Mouse (Mus musculus) heart, embryonic 10.5 days (tissue): ENCODE results near the gene Paqr9. TPM values are rescaled to one million over a fixed set of nuclear protein-coding genes. Genes with fewer than 3 reads are reported as not detected.

Source experiments
- DNase-seq: peaks from one replicate; pipeline ENCODE4 v3.0.0-alpha.2; 2017; ENCODE audit warnings: low spot score
- H3K27ac ChIP-seq: fragments of 300-500 bp; sonication (generic); 2 replicates; pipeline ENCODE4 v1.5.1; 2016; ENCODE audit warnings: mild to moderate bottlenecking
- H3K27me3 ChIP-seq: fragments of 300-500 bp; sonication (generic); 2 replicates; pipeline ENCODE4 v1.6.1; 2016; ENCODE audit warnings: mild to moderate bottlenecking; ENCODE audit not compliant: poor library complexity, insufficient read depth, severe bottlenecking
- H3K36me3 ChIP-seq: fragments of 300-500 bp; sonication (generic); 2 replicates; pipeline ENCODE4 v1.6.1; 2016; ENCODE audit warnings: mild to moderate bottlenecking, moderate library complexity
- H3K4me1 ChIP-seq: fragments of 300-500 bp; sonication (generic); 2 replicates; pipeline ENCODE4 v1.6.1; 2016; ENCODE audit warnings: mild to moderate bottlenecking
- H3K4me3 ChIP-seq: fragments of 300-500 bp; sonication (generic); 2 replicates; pipeline ENCODE4 v1.5.1; 2016; ENCODE audit warnings: mild to moderate bottlenecking, moderate library complexity
- H3K9me3 ChIP-seq: fragments of 300-500 bp; sonication (generic); 2 replicates; pipeline ENCODE4 v1.6.1; 2016; ENCODE audit warnings: mild to moderate bottlenecking, moderate library complexity
- WGBS: fragments of 180-500 bp; shearing (Covaris S2); methylation state at CpG from one replicate; pipeline ENCODE4 v1.1.7; 2016; 5-methylcytosine and 5-hydroxymethylcytosine counted together
- polyA plus RNA-seq: library from polyadenylated mRNA; unstranded; fragments of >200 nt; fragmentation: Nextera tagmentation; extraction: Ambion mirVana; gene quantifications from 2 replicates; pipeline ENCODE4 v1.2.1, GENCODE M21; 2016

The Paqr9 gene
- polyA plus RNA-seq, 1 experiment from 2014 or later, result 3.3 TPM

DNA sequence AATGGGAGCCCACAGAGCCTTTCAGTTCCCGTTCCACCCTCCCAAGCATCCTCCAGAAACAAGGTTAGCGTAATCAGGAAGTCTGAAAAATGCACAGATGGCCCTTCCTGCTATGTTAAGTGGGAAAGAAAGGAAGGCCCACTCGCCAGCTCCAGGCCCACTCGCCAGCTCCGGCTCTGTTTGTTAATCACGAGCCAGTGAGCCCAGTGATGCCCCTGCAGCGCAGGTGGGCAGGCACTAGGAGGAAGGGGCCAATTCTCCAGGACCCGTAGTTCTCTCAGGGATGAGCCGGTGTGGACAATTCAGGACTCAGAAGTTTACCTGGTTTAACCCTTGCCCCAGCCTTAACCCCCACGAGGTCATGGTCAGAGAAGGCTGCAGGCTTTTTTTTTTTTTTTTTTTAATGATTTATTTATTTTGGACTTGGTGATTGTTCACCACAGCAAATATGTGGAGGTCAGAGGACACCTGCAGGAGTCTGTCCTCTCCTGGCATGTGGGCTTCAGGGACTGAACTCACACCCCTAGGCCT lies 7.2 kb upstream of the Paqr9 start:
- peak overlapping the region; percentile 36; the same call in 1 of the 2 replicates for H3K27ac ChIP-seq
- 79% methylated on average over 10 of the region's 10 CpGs for WGBS
- H3K36me3 ChIP-seq, result no peaks in the 10 kb centered on the region
- H3K4me3 ChIP-seq, result no peak overlapping the region
- peaks cover 22% of the 10 kb centered on the region for H3K4me1 ChIP-seq
- DNase-seq, result no peak
- H3K27me3 ChIP-seq, result peaks cover 33% of the 10 kb centered on the region
- H3K9me3 ChIP-seq, result no peaks in the 10 kb centered on the region

DNA sequence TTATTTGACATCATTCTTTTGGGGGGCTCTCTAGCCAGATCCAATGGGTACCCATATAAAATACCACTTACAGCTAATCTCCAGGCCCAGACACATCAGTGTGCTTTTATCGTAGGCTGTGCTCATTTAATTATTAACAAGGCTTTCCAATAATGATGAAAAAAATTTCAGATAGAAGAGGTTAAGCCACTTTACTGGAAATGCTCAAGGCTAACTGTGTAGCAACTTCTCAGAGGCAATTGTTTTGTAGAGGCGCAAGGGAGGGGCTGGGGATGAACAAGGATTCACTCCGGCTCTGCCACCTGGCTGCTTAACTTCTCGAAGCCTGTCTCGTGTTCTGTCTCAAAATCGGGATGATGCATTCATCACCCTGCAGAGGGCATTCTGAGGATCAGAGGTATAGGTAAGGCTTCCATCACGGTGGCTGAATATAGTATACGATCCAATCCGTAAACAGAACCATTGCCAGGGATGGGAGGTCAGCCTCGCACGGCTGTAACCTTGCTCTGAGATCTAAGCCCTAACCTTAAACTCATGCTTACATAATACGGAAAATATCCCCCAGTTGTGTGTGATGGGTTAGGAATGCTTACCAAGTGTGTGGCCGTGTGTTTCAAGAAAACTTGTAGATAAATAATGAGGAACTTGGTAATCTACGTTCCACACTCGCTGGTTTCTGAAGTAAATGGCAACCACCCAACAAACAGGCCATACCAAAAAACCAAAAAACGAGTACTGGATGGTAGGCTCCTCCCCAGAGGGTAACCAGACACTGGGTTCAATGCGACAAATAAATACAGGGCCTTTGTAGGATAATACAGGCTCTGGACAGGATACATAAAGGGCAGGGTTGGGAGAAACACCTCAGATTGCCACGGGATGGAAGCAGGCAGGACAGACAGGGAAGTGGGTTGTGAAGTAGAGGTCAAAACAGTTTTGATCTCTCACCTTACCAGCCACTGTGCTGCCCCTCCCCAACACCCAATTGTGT lies 4.9 kb upstream of the Paqr9 start:
- Histone ChIP-seq H3K9me3 (no peaks in the 10 kb centered on the region), H3K36me3 (no peaks in the 10 kb centered on the region), H3K27ac (no peak overlapping the region), H3K4me3 (no peak overlapping the region), H3K4me1 (peaks cover 29% of the 10 kb centered on the region), H3K27me3 (peaks cover 56% of the 10 kb centered on the region)
- no peak for DNase-seq
- 79% methylated on average over 18 of the region's 18 CpGs for WGBS

DNA sequence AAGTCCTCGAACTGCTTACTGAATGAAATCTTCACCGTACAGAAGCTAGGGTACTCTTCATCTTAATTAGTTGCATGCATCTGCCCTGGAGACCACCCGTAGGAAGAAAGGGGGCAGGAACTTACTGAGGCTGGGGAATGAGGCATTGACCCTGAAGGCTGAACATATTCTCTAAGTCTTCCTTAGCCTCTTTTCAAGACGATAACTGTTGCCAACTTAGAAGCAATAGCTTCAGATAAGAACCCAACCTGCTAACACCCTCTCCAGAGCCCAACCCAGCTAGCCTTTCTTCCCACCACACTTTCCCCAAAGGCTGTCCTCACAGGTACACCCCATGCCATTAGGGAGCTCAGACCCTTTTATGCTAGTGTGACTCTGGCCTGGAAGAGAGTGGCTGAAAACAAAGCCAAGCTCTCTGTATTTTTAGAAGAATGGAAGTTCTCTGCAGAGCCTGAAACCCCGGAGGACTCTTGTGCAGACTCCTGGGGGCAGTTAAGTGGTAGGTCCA lies 4.2 kb upstream of the Paqr9 start:
- H3K9me3 ChIP-seq, result no peaks in the 10 kb centered on the region
- no peak for DNase-seq
- no peak overlapping the region for H3K4me3 ChIP-seq
- H3K36me3 ChIP-seq, result no peaks in the 10 kb centered on the region
- no peak overlapping the region for H3K27ac ChIP-seq
- peaks cover 29% of the 10 kb centered on the region for H3K4me1 ChIP-seq
- 64% methylated on average over 5 of the region's 5 CpGs for WGBS
- H3K27me3 ChIP-seq, result peaks cover 64% of the 10 kb centered on the region

DNA sequence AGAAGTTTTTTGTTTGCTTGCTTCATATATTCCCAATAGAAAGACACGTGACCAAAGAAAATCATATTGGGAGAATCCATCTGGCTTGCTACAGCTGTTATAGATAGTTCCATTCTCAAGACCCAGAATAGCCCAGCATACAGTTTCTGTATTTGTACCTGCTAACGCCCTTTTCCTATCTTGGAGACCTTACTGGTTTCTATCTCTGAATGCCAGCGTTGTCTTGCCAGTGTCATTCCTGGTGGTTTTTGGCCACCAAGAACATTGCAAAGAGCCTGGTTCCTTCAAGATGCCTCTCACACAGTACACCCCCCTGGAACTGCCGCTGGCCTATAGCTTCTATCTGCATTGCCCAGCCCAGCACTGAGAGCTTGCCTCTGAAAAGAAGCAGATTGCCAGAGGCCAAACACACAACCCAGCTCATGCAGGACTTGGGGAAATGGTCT lies 3.4 kb upstream of the Paqr9 start:
- H3K4me1 ChIP-seq, result peaks cover 27% of the 10 kb centered on the region
- no peak overlapping the region for H3K27ac ChIP-seq
- no peaks in the 10 kb centered on the region for H3K9me3 ChIP-seq
- peaks cover 72% of the 10 kb centered on the region for H3K27me3 ChIP-seq
- H3K36me3 ChIP-seq, result no peaks in the 10 kb centered on the region
- DNase-seq, result no peak
- no peak overlapping the region for H3K4me3 ChIP-seq
- WGBS, result 73% methylated on average over 4 of the region's 4 CpGs

DNA sequence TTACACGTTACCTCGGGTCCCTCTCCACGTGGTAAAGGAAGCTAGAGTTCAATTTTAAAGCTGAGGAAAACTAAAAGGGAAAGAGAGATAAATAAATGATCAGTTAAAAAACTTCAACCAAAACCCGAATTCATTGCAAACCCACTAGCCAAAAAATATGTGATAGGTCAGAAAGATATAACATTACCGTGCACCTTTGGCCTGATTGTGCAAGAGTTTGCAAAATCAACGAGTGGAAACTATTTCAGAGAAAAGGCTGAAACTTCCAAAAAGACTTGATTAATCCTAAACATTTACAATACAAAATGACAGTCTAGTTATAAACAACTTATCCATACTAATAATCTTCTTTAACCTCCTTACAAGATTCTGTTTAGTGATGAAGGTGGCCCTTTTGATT lies 1.7 kb upstream of the Paqr9 start:
- no peak overlapping the region for H3K4me3 ChIP-seq
- WGBS, result 60% methylated on average over 6 of the region's 6 CpGs
- peaks cover 18% of the 10 kb centered on the region for H3K4me1 ChIP-seq
- no peak for DNase-seq
- H3K27ac ChIP-seq, result no peak overlapping the region
- no peaks in the 10 kb centered on the region for H3K9me3 ChIP-seq
- H3K36me3 ChIP-seq, result no peaks in the 10 kb centered on the region
- H3K27me3 ChIP-seq, result peaks cover 87% of the 10 kb centered on the region

DNA sequence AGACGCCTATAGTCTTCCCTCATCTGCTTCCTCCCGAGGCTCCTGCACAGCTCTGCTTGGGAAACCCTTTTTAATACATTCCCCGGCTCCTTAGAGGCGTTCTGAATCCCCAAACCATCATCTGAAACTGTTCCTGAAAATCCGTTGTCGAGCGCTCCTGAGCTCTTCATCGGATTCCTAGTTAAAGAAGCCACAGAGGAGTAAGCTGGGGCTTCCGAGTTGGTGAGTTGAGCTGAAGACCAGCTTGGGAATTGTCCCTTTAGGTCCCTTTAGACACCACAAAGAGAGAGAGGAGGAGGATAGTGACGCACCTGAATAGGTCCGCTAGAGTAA lies 765 bp upstream of the Paqr9 start:
- H3K9me3 ChIP-seq, result no peaks in the 10 kb centered on the region
- no peak overlapping the region; the same call in 1 of the 2 replicates for H3K27ac ChIP-seq
- H3K27me3 ChIP-seq, result peaks cover 86% of the 10 kb centered on the region
- peaks cover 18% of the 10 kb centered on the region for H3K4me1 ChIP-seq
- no peaks in the 10 kb centered on the region for H3K36me3 ChIP-seq
- WGBS, result 13% methylated on average over 11 of the region's 11 CpGs
- peak; percentile 76 for DNase-seq
- peak overlapping the region; percentile 79 for H3K4me3 ChIP-seq

DNA sequence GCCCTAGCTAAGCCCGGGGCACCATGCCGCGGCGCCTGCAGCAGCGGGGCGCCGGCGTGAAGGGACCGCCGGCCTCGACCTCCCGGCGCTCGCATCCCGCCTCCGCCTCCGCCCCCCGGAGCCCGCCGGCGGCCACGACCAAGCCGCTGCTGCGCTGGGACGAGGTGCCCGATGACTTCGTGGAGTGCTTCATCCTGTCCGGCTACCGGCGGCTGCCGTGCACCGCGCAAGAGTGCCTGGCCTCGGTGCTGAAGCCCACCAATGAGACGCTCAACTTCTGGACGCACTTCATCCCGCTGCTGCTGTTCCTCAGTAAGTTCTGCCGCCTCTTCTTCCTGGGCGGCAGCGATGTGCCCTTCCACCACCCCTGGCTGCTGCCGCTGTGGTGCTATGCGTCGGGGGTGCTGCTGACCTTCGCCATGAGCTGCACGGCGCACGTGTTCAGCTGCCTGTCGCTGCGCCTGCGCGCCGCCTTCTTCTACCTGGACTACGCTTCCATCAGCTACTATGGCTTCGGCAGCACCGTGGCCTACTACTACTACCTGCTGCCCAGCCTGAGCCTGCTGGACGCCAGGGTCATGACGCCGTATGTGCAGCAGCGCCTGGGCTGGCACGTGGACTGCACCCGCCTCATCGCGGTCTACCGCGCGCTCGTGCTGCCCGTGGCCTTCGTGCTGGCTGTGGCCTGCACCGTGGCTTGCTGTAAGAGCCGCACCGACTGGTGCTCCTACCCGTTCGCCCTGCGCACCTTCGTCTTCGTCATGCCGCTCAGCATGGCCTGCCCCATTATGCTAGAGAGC lies 679 bp downstream of the Paqr9 start:
- Histone ChIP-seq H3K4me3 (peak overlapping the region; percentile 79), H3K4me1 (peaks cover 24% of the 10 kb centered on the region), H3K27me3 (peaks cover 75% of the 10 kb centered on the region), H3K36me3 (no peaks in the 10 kb centered on the region), H3K9me3 (no peaks in the 10 kb centered on the region), H3K27ac (peak overlapping the region; percentile 76)
- no peak for DNase-seq
- WGBS, result 13% methylated on average over 78 of the region's 78 CpGs

DNA sequence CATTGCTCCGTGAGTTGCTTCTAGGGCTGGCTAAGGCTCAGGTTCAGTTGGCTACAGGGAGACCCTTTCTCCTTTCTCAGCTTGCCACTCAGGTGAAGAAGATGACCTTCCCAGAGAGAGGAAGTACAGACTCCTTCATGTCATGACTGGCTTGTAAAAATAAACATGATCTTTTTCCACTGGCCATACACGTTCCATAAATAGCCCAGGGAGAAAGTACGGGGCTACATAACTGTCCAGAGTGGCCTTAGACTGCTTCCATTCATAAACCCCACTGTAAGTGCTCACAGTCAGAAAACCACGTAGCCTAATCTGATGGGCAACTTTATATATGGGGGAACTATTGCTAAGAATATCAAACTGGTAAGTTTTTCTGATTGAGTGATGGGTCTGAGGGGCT lies 4.6 kb downstream of the Paqr9 start:
- WGBS, result 46% methylated on average over 4 of the region's 4 CpGs
- peaks cover 39% of the 10 kb centered on the region for H3K27me3 ChIP-seq
- no peak overlapping the region for H3K4me3 ChIP-seq
- DNase-seq, result peak; percentile 39
- no peaks in the 10 kb centered on the region for H3K36me3 ChIP-seq
- H3K9me3 ChIP-seq, result no peaks in the 10 kb centered on the region
- no peak overlapping the region for H3K27ac ChIP-seq
- peaks cover 20% of the 10 kb centered on the region for H3K4me1 ChIP-seq

DNA sequence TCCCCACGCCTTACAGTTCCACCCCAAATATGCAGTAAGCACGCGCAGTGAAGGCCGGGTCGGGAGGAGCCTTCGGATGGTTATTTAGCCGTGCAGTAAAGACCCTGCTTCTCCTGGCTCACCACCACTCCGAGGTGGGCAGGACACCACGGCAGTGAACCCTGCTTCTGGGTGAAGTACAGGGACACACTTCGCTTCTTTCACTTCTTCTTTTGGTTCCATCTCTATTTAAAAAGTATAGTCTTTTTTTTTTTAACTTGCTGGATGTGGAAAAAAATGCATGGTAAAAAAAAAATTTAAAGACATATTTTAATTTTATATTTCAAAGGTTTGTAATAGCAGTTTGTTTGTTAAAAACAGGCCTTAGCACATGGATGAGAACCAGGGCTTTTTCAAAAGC lies 6.9 kb downstream of the Paqr9 start:
- peaks cover 8% of the 10 kb centered on the region; the same call in 1 of the 2 replicates for H3K4me1 ChIP-seq
- 86% methylated on average over 10 of the region's 10 CpGs for WGBS
- no peak overlapping the region for H3K27ac ChIP-seq
- peaks cover 15% of the 10 kb centered on the region for H3K27me3 ChIP-seq
- no peaks in the 10 kb centered on the region for H3K36me3 ChIP-seq
- DNase-seq, result no peak
- no peak overlapping the region for H3K4me3 ChIP-seq
- no peaks in the 10 kb centered on the region for H3K9me3 ChIP-seq

DNA sequence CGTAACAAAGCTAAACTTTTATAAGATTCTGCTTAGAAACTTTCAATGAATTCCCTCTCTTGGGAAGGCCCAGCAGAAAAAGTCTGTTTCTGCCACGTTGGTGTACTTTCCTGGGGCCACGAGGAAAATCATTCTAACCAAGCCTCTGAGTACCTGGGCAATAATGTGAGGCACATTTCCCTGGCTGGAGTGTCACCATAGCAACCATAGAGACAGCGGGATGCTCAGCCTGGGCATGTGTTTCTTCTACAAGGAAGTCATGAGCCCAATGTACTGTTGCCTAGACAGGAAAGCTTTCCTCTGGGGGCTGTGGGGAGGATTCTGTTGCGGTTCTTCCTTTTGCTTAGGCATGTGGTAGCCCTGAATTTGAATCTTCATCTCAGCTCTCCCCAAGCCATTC lies 7.5 kb downstream of the Paqr9 start:
- H3K27me3 ChIP-seq, result peaks cover 10% of the 10 kb centered on the region
- H3K36me3 ChIP-seq, result no peaks in the 10 kb centered on the region
- DNase-seq, result no peak
- H3K4me3 ChIP-seq, result no peak overlapping the region
- WGBS, result 70% methylated on average over 5 of the region's 5 CpGs
- peaks cover 8% of the 10 kb centered on the region; the same call in 1 of the 2 replicates for H3K4me1 ChIP-seq
- no peaks in the 10 kb centered on the region for H3K9me3 ChIP-seq
- H3K27ac ChIP-seq, result no peak overlapping the region

DNA sequence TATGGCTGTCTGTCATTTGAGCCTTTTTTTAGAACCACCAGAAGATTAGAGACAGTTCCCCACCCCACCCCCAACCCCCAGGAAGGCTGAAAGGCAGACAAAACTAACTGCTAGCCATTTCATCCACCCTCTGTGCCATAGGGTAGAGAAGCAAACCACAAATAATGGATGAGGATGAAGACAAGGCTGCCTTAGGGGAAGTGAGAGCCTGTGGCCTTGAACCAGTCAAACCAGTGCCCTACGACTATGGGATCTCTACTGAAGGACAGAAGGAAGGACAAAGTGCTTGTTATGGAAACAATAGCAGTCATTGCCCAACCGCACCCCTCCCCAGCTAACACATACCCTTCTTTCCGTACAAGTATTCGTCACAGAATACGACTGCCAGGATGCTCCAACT lies 9.8 kb downstream of the Paqr9 start:
- H3K4me3 ChIP-seq, result no peak overlapping the region
- no peaks in the 10 kb centered on the region for H3K9me3 ChIP-seq
- peaks cover 3% of the 10 kb centered on the region; the same call in 1 of the 2 replicates for H3K4me1 ChIP-seq
- WGBS, result 89% methylated on average over 5 of the region's 5 CpGs
- H3K27me3 ChIP-seq, result no peaks in the 10 kb centered on the region
- H3K36me3 ChIP-seq, result no peaks in the 10 kb centered on the region
- no peak for DNase-seq
- no peak overlapping the region for H3K27ac ChIP-seq

DNA sequence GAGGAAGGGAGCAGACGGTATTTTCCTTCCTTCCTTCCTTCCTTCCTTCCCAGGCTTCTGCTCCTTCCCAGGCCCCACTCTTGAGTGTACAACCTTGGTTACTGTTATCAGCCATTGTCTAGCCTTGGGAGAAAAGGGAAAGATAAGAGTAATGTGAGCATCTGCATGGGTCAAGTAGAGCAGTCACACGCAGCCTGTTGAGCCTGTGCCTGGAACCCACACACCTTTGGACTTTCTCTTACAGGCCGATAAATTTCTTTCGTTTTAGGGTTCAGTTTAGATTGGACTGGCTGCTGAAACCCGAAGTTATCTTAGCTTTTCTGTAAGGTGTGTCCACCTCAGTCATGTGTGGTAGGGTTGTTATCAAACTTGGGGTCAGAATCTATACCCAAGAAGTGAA lies 10.5 kb downstream of the Paqr9 start:
- no peak overlapping the region for H3K4me3 ChIP-seq
- H3K36me3 ChIP-seq, result no peaks in the 10 kb centered on the region
- H3K27ac ChIP-seq, result no peak overlapping the region
- WGBS, result 79% methylated on average over 5 of the region's 5 CpGs
- DNase-seq, result no peak
- H3K9me3 ChIP-seq, result no peaks in the 10 kb centered on the region
- no peaks in the 10 kb centered on the region for H3K27me3 ChIP-seq
- H3K4me1 ChIP-seq, result 0 out of 2 replicates have a peak, but pooled peaks cover 2% of the 10 kb centered on the region
